Mouse (Mus musculus) testis, postnatal 10 days (tissue): Measurements from ENCODE around the gene Gm28048.
A peak's percentile ranks its signal among the peaks of the same experiment; 100 is the strongest.

Source experiments
- DNase-seq: peaks from one replicate; pipeline ENCODE4 v3.0.0; 2021; ENCODE audit warnings: low spot score

Gm28048 gene

DNA sequence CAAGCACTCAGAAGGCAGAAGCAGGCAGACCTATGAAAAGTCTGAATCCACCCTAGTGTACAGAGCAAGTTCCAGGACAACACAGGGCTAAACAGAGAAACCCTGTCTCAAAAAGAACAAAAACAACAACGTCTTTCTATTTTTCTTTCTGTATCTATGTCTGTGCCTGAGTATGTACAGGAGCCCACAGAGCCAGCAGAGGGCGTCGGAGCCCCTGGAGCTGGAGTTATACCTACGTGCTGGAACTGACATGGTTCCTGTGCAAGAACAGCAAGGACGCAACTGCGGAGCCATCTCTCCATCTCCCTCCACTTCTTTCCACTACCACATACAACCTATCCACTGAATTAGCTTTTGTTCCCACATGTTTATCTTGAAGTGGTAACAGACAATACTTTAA, 31.8 kb downstream of the Gm28048 start:
- peak; percentile 51 for DNase-seq

DNA sequence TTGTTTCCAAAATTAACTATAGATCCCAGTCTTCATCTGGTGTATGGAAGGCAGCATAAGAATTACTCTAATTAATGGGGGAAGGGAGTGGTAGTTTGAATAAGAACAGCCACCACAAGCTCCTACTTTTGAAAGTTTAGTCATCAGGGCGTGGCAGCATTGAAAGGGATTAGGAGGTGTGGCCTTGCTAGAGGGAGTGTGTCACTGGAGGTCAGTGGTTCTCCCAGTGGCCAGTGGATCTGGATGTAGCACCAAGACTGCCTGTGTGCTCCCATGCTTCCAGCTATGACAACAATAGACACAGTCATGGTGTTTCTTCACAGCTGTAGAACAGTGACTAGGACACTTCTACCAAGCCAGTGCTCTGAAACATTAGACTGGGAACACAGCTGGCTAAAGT, 32.8 kb downstream of the Gm28048 start:
- DNase-seq: no peak

DNA sequence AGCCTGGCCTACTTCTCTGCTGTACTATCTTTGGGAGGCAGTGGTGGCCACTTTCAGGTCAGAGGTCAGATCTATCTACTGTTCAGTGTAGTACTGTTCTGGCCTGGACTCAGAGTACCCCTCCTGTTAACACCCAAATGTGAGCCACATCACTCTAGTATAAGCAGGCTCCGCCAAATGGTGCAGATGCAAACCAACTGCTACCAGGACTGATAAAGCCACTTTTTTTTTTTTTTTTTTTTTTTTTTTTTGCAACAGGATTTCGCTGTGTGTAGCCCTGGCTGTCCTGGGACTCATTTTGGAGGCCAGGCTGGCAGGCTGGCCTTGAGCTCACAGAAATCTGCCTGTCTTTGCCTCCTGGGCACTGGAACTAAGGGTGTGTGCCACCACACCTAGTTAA, 42.9 kb downstream of the Gm28048 start:
- DNase-seq: no peak

DNA sequence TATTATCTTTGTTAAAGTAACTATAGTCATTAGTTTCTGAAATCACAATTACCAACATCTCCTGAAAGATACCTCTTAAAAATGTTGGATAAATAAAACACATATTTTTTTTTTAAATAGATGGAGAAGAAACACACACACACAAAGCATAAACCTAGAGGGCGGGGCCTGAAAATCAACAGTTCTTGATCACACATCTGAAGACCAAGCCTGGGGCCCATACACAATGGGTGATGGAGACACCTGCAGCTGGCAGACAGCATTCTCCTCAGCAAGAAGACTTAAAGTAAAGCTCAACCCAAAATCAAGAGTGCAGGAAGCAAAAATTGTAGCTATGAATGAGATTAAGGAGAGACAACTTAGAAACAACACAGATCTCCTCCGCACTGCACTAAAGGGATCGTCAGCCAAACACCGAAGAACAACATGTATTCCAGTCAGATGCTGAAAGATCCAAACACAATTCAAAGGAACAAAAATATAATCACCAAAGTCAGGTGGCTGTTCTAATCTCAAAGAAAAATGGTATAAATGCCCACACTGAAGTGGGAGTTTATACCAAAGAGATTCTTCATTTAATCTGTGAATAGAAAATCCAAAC, 44.1 kb downstream of the Gm28048 start:
- DNase-seq: no peak

DNA sequence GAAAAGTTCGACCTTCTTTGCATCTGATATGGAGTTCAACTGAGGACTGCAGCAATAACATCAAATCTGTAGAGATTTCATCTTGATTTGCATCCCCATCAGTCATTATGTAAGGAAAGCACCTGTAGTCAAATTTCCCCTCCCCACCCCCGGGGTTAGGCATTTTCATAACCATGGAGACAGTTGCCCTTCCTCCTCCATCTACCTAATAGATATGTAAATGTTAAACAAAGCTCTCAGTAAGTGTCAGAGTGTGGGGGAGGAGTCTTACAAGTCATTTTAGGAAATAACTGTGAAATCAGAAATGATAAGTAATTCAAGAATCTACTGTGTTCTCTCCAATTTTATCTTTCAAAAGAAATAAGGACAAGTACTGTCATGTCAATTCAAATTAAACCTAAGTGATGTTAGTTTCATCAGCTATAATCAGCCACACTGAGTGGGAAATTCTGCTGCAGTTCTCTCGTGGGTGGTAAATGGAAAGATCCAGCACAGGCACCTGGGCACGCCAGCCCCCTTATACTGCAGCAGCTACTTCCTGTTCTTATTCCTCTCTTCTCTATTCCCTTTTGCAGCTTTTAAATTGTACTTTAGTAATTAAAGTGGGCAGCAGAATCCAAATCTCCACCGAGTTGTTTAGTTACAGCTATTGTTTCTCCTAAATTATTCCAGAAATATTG, 45.3 kb downstream of the Gm28048 start:
- DNase-seq: no peak

DNA sequence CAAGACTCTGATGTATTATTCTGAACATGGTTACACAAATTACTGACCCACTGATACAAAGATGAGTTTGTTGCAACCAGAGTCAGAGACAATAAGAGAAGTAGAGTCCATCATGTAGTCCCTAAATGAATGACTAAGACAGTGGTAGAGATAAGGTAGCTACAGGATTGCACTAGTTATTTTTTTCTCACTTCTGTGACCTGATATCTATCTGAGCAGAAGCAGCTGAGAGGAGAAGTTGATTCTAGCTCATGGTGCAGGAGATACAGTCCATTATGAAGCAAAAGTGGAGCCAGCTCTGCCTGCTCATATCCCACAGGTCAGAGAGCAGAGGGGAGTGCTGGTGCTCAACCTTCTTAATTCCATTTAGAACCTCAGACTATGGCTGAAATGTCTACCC, 49.7 kb downstream of the Gm28048 start:
- no peak for DNase-seq

DNA sequence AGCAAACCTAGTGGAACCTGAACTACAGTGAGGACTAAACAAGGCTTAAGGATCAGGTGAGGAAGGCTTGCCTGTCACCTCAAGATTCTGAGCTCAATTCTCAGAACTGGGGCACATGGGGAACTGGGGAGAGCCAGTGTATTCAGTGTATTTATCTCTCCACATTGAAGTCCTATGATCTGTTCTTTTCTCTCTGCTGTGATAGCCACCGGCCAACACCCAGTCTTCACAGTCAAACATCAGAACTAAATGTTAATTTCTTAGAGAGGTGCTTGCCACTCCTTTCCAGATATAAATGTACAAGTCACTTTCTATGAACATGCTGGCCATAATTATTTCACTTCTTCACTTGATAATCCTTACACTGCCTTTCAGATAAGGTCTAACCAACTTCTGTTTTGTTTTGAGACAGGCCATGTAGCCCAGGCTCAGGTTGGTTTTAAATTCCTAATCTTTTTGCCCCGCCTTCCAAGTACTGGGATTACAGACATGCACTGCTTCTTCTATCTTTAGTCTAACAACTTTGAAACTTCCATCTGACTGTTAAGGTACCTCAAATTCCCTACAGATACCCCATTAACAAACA, 50.5 kb downstream of the Gm28048 start:
- DNase-seq: no peak

DNA sequence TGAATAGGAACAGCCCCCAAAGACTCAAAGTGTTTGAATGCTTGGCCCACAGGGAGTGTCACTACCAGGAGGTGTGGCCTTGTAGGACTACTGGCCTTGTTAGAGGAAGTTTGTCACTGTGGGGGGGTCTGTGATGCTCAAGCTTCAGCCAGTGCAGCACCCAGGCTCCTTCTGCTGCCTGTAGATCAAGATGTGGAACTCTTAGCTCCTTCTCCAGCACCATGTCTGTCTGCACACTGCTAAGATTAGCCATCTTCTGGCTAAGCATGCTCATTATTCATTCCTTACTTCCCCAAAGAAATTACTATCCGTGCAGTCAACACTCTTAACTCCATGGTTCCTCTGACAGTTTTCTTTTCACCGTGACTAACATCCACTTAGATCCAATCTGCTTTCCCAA, 51.8 kb downstream of the Gm28048 start:
- no peak for DNase-seq

DNA sequence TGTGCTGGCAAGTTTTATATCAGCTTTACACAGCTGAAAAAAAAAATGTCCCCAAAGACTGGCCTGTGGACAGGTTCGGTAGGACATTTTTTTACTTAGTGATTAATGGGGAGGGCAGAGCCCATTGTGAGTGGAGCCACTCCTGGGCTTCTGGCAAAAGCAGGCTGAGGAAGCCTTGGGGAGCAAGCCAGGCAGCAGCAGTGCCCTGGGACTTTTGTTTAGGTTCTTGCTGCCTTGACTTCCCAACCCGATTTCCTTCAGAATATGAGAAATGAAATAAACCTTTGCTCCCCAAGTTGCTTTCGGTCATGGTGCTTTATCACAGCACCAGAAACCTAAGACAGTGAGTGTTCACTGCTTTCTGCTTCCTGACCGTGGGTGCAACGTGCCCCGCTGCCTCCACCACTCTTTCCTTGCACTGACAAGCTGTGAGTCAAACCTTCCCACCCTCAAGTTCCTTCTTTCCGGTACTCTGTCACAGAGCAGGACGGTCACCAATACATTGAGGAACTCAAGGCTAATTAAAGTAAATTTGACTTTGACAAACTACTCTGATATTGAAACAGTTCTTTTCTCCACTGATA, 53.2 kb downstream of the Gm28048 start:
- no peak for DNase-seq

DNA sequence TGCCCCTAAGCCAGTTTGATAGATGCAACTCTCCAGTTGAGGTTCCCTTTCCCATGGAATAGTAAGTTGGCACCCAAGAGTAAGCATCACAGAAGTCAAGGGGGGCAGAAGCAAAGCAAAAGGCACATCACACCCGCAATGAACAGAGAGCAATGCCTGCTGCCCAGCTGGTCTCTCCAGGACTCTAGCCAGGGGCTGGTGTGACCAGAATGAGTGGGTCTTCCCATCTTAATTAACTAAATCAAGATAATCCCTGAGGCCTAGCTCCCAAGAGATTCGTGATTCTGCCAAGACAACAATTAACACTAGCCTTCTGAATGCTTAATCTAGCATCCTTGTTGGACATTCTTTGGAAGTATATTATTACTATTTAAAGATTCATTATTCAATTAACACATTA, 58.3 kb downstream of the Gm28048 start:
- DNase-seq: no peak

DNA sequence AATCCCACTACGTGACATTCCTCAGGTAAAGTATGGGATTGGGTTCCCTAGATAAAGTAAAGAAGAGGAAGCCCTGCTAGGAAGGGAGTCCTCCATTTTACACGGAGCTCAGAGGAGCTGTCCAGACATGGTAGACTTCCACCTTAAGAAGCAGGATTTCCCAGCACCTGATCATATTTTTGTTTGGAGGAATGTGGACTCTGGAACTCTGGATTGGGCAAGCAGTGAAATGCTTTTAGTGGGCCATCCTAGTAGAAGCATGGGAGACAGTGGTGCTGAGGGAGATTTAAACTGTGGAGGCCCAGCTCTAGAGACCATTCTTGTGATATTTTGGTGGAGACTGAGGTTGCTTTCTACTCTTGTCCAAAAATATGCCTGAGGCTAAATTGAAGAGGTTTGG, 59.3 kb downstream of the Gm28048 start:
- DNase-seq: no peak

DNA sequence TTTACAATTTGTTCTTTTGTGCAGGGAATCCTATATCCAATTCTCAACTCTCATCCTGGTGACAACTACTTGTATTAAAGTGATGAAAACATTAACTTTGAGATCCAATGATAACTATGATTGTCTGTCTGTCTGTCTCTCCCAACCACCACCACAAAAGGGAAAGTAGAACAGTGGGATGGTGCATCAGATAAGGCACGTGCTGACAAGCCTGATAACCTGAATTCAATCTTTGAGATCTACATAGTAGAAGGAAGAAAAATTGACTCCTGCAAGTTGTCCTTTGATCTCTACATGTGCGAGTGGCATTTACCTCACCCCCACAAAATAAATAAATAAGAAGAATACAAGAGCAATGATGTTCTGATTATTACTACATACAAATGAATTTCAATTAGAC, 62.6 kb downstream of the Gm28048 start:
- DNase-seq: no peak

DNA sequence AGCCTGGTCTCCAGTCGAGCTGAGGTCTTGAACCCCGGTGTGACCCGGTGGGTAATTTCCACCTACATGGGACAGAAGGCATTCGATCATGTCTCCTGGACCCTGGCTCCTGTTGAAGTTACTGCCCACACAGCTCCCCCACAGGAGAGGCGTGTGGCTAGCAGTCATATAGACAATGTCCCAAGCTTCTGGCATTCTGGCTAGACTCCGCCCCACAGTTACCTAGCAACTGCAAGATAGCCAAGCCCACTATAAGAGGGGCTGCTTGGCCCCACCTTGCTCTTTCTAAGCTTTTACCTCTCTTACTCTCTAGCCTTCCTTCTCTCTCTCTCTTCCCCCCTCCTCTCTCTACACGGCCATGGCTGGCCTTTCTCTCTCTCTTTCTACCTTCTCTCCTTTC, 64.1 kb downstream of the Gm28048 start:
- no peak for DNase-seq

DNA sequence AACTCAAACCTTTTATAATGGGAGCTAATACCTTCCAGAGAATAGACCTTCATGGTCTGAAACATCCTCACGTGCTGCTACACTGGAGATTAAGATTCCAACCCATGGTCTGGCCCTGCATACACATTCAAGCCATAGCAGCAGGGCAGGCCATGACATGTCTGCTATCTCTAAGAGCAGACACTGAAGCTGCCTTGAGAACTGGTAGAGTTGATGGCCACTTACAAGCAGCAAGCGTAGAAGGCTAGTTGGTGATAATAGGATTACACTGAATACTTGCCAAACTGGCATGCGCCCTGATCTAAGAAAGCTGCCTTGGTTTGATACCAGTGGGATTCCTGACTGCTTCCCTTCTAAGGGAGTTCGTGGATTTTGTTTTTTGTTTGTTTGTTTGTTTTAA, 68.1 kb downstream of the Gm28048 start:
- no peak for DNase-seq

DNA sequence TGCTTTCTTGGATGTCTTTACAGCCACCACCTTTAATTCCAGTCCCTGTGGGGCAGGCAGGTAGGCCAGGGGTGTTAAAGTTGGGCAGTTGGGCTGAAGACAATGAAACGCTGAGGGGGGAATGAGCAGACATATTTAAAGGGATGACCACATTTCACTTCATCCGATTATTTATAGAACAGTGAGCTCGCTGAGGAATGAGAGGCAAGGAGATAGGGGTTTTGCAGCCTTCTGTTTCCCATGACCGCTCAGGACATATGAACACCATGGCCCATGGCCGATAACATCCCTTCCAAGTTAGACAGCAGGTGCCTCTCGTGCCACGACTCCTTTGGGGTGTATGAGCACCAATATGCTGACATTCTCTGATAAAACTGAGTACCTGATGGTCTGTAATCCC, 70.1 kb downstream of the Gm28048 start:
- no peak for DNase-seq

DNA sequence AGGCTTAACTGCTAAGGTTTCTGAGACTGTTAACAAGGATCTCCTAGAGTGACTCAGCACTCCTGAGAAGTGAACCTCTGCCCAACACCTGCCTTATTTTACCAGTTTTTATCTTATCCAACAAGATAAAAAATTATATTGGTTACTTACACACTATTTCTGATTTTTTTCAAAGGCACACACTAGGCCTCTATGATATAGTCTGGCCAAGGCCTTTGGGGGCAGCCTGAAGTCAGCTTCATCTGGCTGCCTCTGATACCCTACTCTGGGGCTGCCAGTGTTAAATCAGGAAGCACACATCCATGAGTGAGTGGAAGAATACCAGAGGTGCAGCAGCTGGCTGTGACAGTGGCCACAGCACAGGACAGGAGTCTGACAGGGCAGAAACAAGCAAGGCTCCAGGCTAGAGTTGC, 75.4 kb downstream of the Gm28048 start:
- DNase-seq: no peak

DNA sequence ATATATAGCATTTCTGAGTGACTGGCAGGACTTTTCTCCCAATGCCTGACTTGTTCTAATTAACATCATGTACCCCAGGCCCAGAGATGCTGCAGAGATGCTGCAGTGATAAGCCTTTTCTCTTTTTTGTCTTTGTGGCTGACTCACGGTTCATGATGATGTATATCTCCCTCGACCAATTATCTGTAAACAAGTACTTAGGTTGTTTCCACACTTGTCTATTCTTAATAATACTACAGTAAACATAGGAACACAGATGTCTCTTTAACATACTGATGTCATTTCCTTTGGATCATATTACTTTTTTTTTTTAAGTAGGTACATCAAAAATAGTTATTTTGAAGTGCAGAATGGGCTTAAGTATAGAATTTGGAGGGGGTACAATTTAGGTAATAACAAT, 79.0 kb downstream of the Gm28048 start:
- DNase-seq: no peak

DNA sequence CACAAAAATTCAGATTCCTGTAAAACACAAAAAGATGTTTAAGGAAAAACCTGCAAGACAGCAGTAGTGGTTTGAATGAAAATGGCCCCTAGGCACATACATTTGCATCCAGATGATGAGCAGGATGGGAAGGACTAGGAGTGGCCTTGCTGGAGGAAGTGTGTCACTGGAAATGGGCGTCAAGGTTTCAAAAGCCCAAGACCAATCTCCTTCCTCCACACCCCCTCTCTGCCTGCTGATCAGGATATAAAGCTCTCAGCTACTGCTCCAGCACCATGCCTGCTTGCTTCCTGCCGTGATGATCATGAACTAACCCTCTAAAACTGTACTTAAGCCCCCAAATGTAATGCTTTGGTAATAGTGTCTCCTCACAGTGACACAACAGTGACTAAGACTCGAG, 81.8 kb downstream of the Gm28048 start:
- no peak for DNase-seq

DNA sequence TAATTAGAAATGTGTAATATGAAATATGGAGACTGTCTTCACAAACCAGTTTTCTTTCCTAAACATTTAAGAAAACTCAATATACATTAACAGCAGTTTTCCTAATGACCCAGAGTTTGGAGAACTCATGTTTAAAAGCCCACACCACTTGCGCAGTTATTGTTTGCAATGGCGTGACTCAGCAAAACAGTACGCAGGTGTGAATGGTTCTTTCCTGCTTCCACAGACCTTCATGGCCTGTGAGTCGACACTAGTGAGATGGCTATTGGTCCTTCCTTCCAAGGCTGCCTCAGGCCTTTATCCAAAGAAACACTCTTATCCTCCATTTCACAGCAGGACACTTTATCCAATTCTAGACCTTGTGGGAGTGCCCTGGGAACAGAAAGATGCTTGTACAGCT, 84.2 kb downstream of the Gm28048 start:
- no peak for DNase-seq

DNA sequence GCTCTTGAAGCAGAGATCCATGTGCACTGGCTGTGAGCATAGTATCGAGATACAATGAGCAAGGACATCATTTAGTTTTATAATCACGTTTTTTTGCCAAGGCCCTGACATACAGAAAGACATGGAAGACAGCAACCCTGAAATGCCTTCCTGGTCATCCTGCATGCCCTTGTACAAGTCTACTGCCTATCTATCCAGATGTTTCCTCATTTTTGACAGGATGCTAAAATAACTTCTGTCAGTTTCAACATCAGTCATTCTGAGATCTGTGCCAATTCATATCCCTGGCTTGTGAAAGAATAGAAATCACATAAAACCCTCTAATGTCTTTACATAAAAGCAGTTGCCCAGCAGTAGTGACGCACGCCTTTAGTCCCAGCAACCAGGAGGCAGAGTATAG, 84.8 kb downstream of the Gm28048 start:
- no peak for DNase-seq

DNA sequence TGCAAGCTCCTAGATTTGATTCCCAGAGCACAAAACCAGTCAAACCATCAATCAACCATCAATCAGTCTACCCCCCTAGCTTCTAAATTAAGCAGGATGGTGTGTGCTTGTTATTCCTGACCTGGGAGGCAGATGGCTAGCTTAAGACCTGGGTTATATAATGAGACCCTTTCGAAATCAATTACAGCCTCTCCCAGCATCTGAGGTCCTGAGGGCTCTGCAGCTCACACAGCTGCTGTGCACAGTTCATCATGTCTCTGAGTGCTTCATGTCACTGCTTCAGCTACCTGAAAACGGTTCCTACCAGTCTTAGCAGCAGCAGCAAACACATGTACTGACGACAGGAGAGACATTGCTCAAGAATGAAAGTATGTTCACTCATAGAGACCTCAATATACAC, 88.8 kb downstream of the Gm28048 start:
- DNase-seq: no peak

DNA sequence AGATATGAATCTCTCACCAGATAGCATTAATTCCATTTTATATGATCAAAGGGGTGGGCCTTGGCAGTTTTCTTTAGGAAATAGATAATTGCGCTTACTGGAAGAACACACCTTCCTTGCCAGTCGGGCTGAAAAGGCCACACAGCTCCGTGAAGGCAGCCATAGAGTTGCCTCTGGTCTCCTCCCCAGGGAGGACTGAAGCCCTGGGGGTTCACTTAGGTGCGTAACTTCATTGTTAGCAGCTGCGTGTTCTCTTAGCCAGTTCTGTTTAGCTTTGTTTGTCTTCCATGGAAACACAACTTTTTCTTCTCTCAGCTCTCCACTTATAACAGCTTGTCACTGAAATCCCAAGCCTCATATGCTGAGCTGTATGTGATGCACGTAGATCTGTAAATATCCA, 89.4 kb downstream of the Gm28048 start:
- DNase-seq: no peak

DNA sequence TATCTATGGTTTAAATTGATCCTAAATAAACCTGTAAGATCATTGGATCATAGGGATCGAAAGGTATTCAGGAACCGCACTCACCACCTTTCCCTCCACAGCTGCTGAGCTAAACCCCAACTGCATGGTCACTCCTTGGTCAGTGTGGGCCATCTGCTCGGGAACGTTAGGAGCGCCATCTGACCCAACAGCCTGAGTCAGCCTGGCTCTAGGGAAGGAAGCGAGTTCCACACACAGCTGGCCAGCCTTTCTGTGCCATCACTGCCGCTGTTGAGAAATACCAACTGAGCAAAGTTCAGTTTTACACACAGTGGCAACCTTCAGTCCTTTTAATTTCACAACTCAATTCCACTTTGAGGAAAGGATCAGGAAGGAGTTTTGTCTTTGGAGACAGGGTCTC, 90.0 kb downstream of the Gm28048 start:
- no peak for DNase-seq

DNA sequence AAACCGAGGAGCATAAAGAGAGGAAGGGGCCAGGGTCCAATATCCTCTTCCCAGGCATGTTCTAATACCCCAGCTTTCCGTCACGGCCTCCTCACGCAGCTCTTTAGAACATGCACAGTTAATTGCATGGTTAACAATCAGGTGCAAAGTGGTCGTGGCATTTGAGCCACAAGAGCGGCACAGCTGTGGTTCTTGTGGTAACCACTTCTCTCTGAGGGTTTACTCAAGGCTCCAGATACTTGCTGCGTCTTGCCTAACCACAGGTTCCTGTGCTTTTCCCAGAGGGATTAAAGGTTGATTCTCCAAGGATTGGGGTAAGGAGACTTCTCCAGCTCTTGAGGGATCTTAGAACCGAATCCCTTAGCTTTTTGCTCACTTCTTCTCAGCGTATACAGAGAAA, 90.6 kb downstream of the Gm28048 start:
- DNase-seq: no peak
